Mouse (Mus musculus) CH12.LX (cell line): ENCODE measurements around the gene Gpatch2. TPM values are rescaled to one million over a fixed set of nuclear protein-coding genes. Genes with fewer than 3 reads are reported as not detected.

Source experiments
- DNase-seq: peaks from one replicate; pipeline ENCODE4 v3.0.0-alpha.2; 2013; ENCODE audit errors: extremely low read depth
- H3K27ac ChIP-seq: 2 replicates; pipeline ENCODE4 v1.5.1; 2012; ENCODE audit warnings: low read depth, mild to moderate bottlenecking, control low read depth, moderate library complexity; ENCODE audit not compliant: insufficient read depth
- H3K27me3 ChIP-seq: replicated peaks from 2 replicates; pipeline ENCODE3; 2012; ENCODE audit warnings: inconsistent platforms
- H3K36me3 ChIP-seq, 2 experiments: replicated peaks in 1 of 2; 2 replicates each; pipeline versions ENCODE3 to v1.6.1; 2012; ENCODE audit warnings: inconsistent platforms in 1 of 2, low read length in 1 of 2, mild to moderate bottlenecking in 1 of 2, mixed read lengths in 1 of 2, moderate library complexity in 1 of 2; ENCODE audit not compliant: control insufficient read depth in 1 of 2, insufficient read depth in 1 of 2
- H3K4me1 ChIP-seq, 2 experiments: 2 replicates each; pipeline ENCODE4 v1.6.1; 2012; ENCODE audit warnings: inconsistent platforms in 1 of 2, moderate library complexity in 1 of 2; ENCODE audit not compliant: insufficient read depth in 2 of 2, control insufficient read depth in 1 of 2
- H3K4me2 ChIP-seq: 2 replicates; pipeline ENCODE4 v1.6.1; 2012; ENCODE audit warnings: low read depth, mild to moderate bottlenecking, control low read depth; ENCODE audit not compliant: poor library complexity, insufficient read depth, severe bottlenecking
- H3K4me3 ChIP-seq, 3 experiments: fragments of 150-350 bp in 1 of 3; sonication (generic) in 1 of 3; replicated peaks in 1 of 3; 2 replicates each; pipeline versions ENCODE3 to v1.5.1; 2011 to 2012; ENCODE audit warnings: low read depth in 2 of 3, low read length in 2 of 3, mild to moderate bottlenecking in 2 of 3, moderate library complexity in 2 of 3, control low read depth in 1 of 3, improper control_type of control experiment in 1 of 3, inconsistent platforms in 1 of 3, mixed read lengths in 1 of 3; ENCODE audit not compliant: poor library complexity in 1 of 3
- H3K79me2 ChIP-seq: replicated peaks from 2 replicates; pipeline ENCODE4 v1.6.1; 2012; ENCODE audit warnings: mild to moderate bottlenecking, moderate library complexity; ENCODE audit not compliant: control insufficient read depth, poor library complexity, insufficient read depth, severe bottlenecking; ENCODE audit errors: extremely low read depth
- H3K9ac ChIP-seq: 2 replicates; pipeline ENCODE4 v1.6.1; 2012; ENCODE audit warnings: low read depth, mild to moderate bottlenecking, control low read depth, moderate library complexity; ENCODE audit not compliant: insufficient read depth
- H3K9me3 ChIP-seq: replicated peaks from 2 replicates; pipeline ENCODE3; 2012; ENCODE audit warnings: low read length, inconsistent platforms, mixed read lengths
- CHD2 ChIP-seq: IDR thresholded peaks from 2 replicates; pipeline ENCODE4 v1.6.1; 2011; ENCODE audit warnings: low read length, improper control_type of control experiment
- CTCF ChIP-seq, 2 experiments: IDR thresholded peaks in 1 of 2; conservative IDR thresholded peaks in 1 of 2; 2 replicates each; pipeline ENCODE4 v1.5.1; 2011 to 2012; ENCODE audit warnings: low read depth in 2 of 2, low read length in 2 of 2, improper control_type of control experiment in 1 of 2, inconsistent platforms in 1 of 2, mild to moderate bottlenecking in 1 of 2, moderate library complexity in 1 of 2
- ETS1 ChIP-seq: conservative IDR thresholded peaks from 2 replicates; pipeline ENCODE4 v1.6.1; 2012; ENCODE audit warnings: low read depth, mild to moderate bottlenecking, inconsistent platforms, low read length, improper control_type of control experiment, moderate library complexity
- MEF2A ChIP-seq: IDR thresholded peaks from 2 replicates; pipeline ENCODE4 v1.6.1; 2014; ENCODE audit warnings: low read depth, mild to moderate bottlenecking, inconsistent platforms, low read length, improper control_type of control experiment, borderline replicate concordance
- MYC ChIP-seq: IDR thresholded peaks from 2 replicates; pipeline ENCODE4 v1.6.1; 2011; ENCODE audit warnings: low read depth, mild to moderate bottlenecking, improper control_type of control experiment, low read length
- NELFE ChIP-seq: IDR thresholded peaks from 2 replicates; pipeline ENCODE4 v1.6.1; 2011; ENCODE audit warnings: low read depth, low read length, improper control_type of control experiment
- NRF1 ChIP-seq: IDR thresholded peaks from 2 replicates; pipeline ENCODE4 v1.6.1; 2014; ENCODE audit warnings: low read depth, mild to moderate bottlenecking, inconsistent platforms, low read length, improper control_type of control experiment, moderate library complexity
- POLR2A ChIP-seq: IDR thresholded peaks from 2 replicates; pipeline ENCODE4 v1.6.1; 2011; ENCODE audit warnings: low read depth, mild to moderate bottlenecking, improper control_type of control experiment, low read length
- POLR2AphosphoS2 ChIP-seq: IDR thresholded peaks from 2 replicates; pipeline ENCODE4 v1.6.1; 2011; ENCODE audit warnings: low read depth, low read length, improper control_type of control experiment
- RAD21 ChIP-seq: IDR thresholded peaks from 2 replicates; pipeline ENCODE4 v1.6.1; 2011; ENCODE audit warnings: low read depth, mild to moderate bottlenecking, low read length, improper control_type of control experiment, moderate library complexity
- SIN3A ChIP-seq: IDR thresholded peaks from 2 replicates; pipeline ENCODE4 v1.6.1; 2012; ENCODE audit warnings: low read length, improper control_type of control experiment, inconsistent platforms
- TCF12 ChIP-seq: IDR thresholded peaks from 2 replicates; pipeline ENCODE4 v1.6.1; 2014; ENCODE audit warnings: low read depth, mild to moderate bottlenecking, inconsistent platforms, low read length, improper control_type of control experiment
- UBTF ChIP-seq: IDR thresholded peaks from 2 replicates; pipeline ENCODE4 v1.6.1; 2012; ENCODE audit warnings: low read depth, mild to moderate bottlenecking, inconsistent platforms, low read length, improper control_type of control experiment, moderate library complexity
- USF1 ChIP-seq: IDR thresholded peaks from 2 replicates; pipeline ENCODE4 v1.6.1; 2014; ENCODE audit warnings: low read depth, mild to moderate bottlenecking, inconsistent platforms, low read length, improper control_type of control experiment
- USF2 ChIP-seq: conservative IDR thresholded peaks from 2 replicates; pipeline ENCODE4 v1.6.1; 2011; ENCODE audit warnings: low read depth, low read length, improper control_type of control experiment
- ZC3H11A ChIP-seq: IDR thresholded peaks from 2 replicates; pipeline ENCODE4 v1.6.1; 2012; ENCODE audit warnings: low read depth, mild to moderate bottlenecking, inconsistent platforms, low read length, improper control_type of control experiment
- ZKSCAN1 ChIP-seq: IDR thresholded peaks from 2 replicates; pipeline ENCODE4 v1.6.1; 2012; ENCODE audit warnings: low read depth, inconsistent platforms, low read length, improper control_type of control experiment, borderline replicate concordance
- dilution Hi-C: fragments of 300-500 bp; cut with MboI; formaldehyde crosslinking; loops from 2 replicates; pipeline ENCODE4 v1.14.3; 2020; ENCODE audit warnings: low sequenced_read_pairs; ENCODE audit not compliant: extremely low pct_unique_long_range_greater_than_20kb, extremely low pct_ligation_motif_present
- in situ Hi-C: fragments of 300-500 bp; cut with MboI; formaldehyde crosslinking; loops from 3 replicates; pipeline ENCODE4 v1.14.3; 2019; ENCODE audit warnings: low sequenced_read_pairs, low pct_ligation_motif_present, low pct_unique_long_range_greater_than_20kb, mixed read lengths
- polyA plus RNA-seq: library from polyadenylated mRNA; unstranded; fragments of >175 nt; gene quantifications from 2 replicates; pipeline ENCODE4 v1.2.1, GENCODE M21; 2012; ENCODE audit warnings: low read depth; ENCODE audit not compliant: insufficient read length
- total RNA-seq, 2 experiments: library from RNA; depleted of rRNA; stranded (reverse); fragments of 300-350 nt in 1 of 2; fragments of >200 nt in 1 of 2; gene quantifications; 2 replicates each; pipeline ENCODE4 v1.2.3; 2012 to 2014

The Gpatch2 gene
- total and polyA plus RNA-seq, 3 experiments, result 14.1 to 17.0 (median 15.4) TPM

GRCm38 (mm10) chr1:187377865-187378524 is 162.7 kb downstream of the Gpatch2 start:
- H3K4me3 ChIP-seq, result no peak overlapping the region
- H3K79me2 ChIP-seq, result no peaks in the 10 kb centered on the region
- H3K36me3 ChIP-seq, result no peaks in the 10 kb centered on the region
- in situ Hi-C loops, result no loop called here
- H3K4me1 ChIP-seq, result peaks cover 2 to 33% of the 10 kb centered on the region in 2 experiments; a peak in 2 of 4 replicates
- DNase-seq, result peak; percentile 66
- no peaks in the 10 kb centered on the region for H3K9me3 ChIP-seq
- no peak overlapping the region for H3K27ac ChIP-seq
- no peaks in the 10 kb centered on the region for H3K27me3 ChIP-seq
- no peak overlapping the region for H3K9ac ChIP-seq
- dilution Hi-C loops, result no loop called here
- no peak for TF ChIP-seq USF2
- peak; percentile 47 for TF ChIP-seq NRF1
- TF ChIP-seq CTCF (conservative IDR thresholded peaks at IDR 0.05 in 1 of 2, IDR thresholded peaks at IDR 0.05 in 1 of 2; ENCODE audit: low read depth in 2 of 2, low read length in 2 of 2), result no peak
- TF ChIP-seq USF1, result no peak
- TF ChIP-seq ETS1, result 0 out of 2 replicates have a peak, but pooled peaks have one; percentile 6
- no peak for TF ChIP-seq ZKSCAN1
- no peak for TF ChIP-seq POLR2AphosphoS2
- TF ChIP-seq TCF12, result no peak
- TF ChIP-seq MEF2A, result peak; percentile 57; the same call in 1 of the 2 replicates
- TF ChIP-seq POLR2A, result no peak
- TF ChIP-seq RAD21, result no peak
- no peak for TF ChIP-seq MYC
- no peak for TF ChIP-seq ZC3H11A
- no peak overlapping the region for H3K4me2 ChIP-seq

GRCm38 (mm10) chr1:187389476-187389875 is 174.2 kb downstream of the Gpatch2 start:
- no peak overlapping the region for H3K4me3 ChIP-seq
- no peak overlapping the region for H3K9ac ChIP-seq
- no peaks in the 10 kb centered on the region for H3K4me1 ChIP-seq
- no peak overlapping the region for H3K27ac ChIP-seq
- H3K4me2 ChIP-seq, result no peak overlapping the region
- H3K9me3 ChIP-seq, result peaks cover 1% of the 10 kb centered on the region
- TF ChIP-seq CHD2, result no peak
- H3K27me3 ChIP-seq, result no peaks in the 10 kb centered on the region
- no peaks in the 10 kb centered on the region for H3K36me3 ChIP-seq
- dilution Hi-C loops, result no loop called here
- in situ Hi-C loops, result no loop called here
- no peaks in the 10 kb centered on the region for H3K79me2 ChIP-seq
- no peak for DNase-seq

- no peak overlapping the region for H3K4me3 ChIP-seq
- H3K27ac ChIP-seq, result no peak overlapping the region
- no peaks in the 10 kb centered on the region for H3K79me2 ChIP-seq
- no peak for TF ChIP-seq USF2
- no peak for TF ChIP-seq NRF1
- no peak for TF ChIP-seq NELFE
- TF ChIP-seq UBTF, result no peak
- no peak for TF ChIP-seq SIN3A
- TF ChIP-seq, all 38 proteins: peak for 0
- H3K4me2 ChIP-seq, result no peak overlapping the region
- no peaks in the 10 kb centered on the region for H3K27me3 ChIP-seq
- no peak for DNase-seq
- H3K9me3 ChIP-seq, result no peaks in the 10 kb centered on the region
- dilution Hi-C loops (no loop called here), in situ Hi-C loops (no loop called here)
- H3K36me3 ChIP-seq, result no peaks in the 10 kb centered on the region
- no peaks in the 10 kb centered on the region for H3K4me1 ChIP-seq
- no peak overlapping the region for H3K9ac ChIP-seq
Measured at GRCm38 (mm10) chr1:187400834-187401233, 185.5 kb downstream of the Gpatch2 start.
